Comparison of ENCODE assay signal across 8 mouse cellular contexts in the genomic region with DNA sequence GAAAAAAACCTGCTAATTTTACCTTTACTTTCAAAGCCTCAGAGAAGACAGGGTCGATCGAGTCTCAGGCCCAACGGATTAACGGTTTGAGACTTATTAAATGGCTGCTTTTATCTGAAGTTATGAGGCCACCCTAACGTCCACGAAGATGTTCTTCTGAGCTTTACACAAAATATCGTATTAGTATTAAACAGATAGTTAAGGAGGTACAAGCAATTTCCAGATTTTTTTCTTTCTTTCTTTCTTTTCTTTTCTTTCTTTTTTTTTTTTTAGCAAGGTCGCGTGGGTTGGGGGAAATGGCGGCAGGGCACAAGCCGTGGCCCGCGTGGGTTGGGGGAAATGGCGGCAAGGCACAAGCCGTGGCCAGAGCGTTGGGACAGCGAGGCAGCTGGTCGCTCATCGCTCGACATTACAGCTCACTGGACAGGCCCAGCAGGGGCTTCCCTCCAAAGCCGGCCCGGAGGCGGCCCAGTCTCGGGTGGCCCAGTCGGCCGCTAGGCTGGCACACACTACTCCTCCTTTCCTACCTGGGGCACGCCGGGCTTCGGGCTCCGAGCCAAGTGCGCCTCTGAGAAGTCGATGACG. TPM values are rescaled to one million over a fixed set of nuclear protein-coding genes. Genes with fewer than 3 reads are reported as not detected.
A peak's percentile ranks its signal among the peaks of the same experiment; 100 is the strongest.
DNase-seq lines count a peak whose midpoint lies in the region; ATAC-seq lines count a peak whose summit lies in the region.
"Had no signal": no experiment of that assay in that cellular context is flagged by ENCODE, and none has a peak within 500 bp of the region (broad histone marks: within the 10 kb centered on the region; RNA-seq: fewer than 3 reads in every experiment).

No protein-coding gene starts in this region.

- peak; percentile 62 for DNase-seq in retina, embryonic 14.5 days (ENCODE audit: low spot score)
- DNase-seq in retina, postnatal 1 day: no peak
- no peak for DNase-seq in spleen, postnatal 10 days (ENCODE audit: low spot score in 2 of 2)
- DNase-seq in right cerebral cortex, postnatal 4 days: no peak

- H3K9me3 ChIP-seq in embryonic facial prominence, embryonic 13.5 days: no peaks in the 10 kb centered on the region
- H3K9me3 ChIP-seq in intestine, embryonic 16.5 days (ENCODE audit: control insufficient read depth, low read length): no peaks in the 10 kb centered on the region
- H3K9me3 ChIP-seq in neural tube, embryonic 13.5 days: no peaks in the 10 kb centered on the region

- ATAC-seq in embryonic facial prominence, embryonic 13.5 days (ENCODE audit: insufficient number of reproducible peaks, insufficient read depth, low FRiP score, low TSS enrichment, low read depth): peak; percentile 73
- peak; percentile 84 for ATAC-seq in intestine, embryonic 16.5 days
- peak; percentile 91 for ATAC-seq in neural tube, embryonic 13.5 days (ENCODE audit: low read depth)

- H3K36me3 ChIP-seq in embryonic facial prominence, embryonic 13.5 days: peaks cover 47% of the 10 kb centered on the region
- peaks cover 11% of the 10 kb centered on the region for H3K36me3 ChIP-seq in intestine, embryonic 16.5 days (ENCODE audit: control insufficient read depth, insufficient read depth, low read length)
- H3K36me3 ChIP-seq in neural tube, embryonic 13.5 days: peaks cover 50% of the 10 kb centered on the region

- WGBS in embryonic facial prominence, embryonic 13.5 days: under 1% methylated on average over 33 of the region's 33 CpGs
- under 1% methylated on average over 33 of the region's 33 CpGs for WGBS in intestine, embryonic 16.5 days
- WGBS in neural tube, embryonic 13.5 days: 0% methylated on average over 32 of the region's 33 CpGs

- no peaks in the 10 kb centered on the region for H3K27me3 ChIP-seq in embryonic facial prominence, embryonic 13.5 days
- no peaks in the 10 kb centered on the region for H3K27me3 ChIP-seq in intestine, embryonic 16.5 days (replicated peaks; ENCODE audit: control insufficient read depth, insufficient read depth, low read length)
- H3K27me3 ChIP-seq in neural tube, embryonic 13.5 days: no peaks in the 10 kb centered on the region

- peak overlapping the region; percentile 98 for H3K9ac ChIP-seq in embryonic facial prominence, embryonic 13.5 days
- peak overlapping the region; percentile 99 for H3K9ac ChIP-seq in intestine, embryonic 16.5 days (ENCODE audit: low read depth, low read length)
- peak overlapping the region; percentile 85 for H3K9ac ChIP-seq in neural tube, embryonic 13.5 days

- peak overlapping the region; percentile 97 for H3K4me3 ChIP-seq in embryonic facial prominence, embryonic 13.5 days
- H3K4me3 ChIP-seq in intestine, embryonic 16.5 days (ENCODE audit: low read length): peak overlapping the region; percentile 99
- peak overlapping the region; percentile 74 for H3K4me3 ChIP-seq in neural tube, embryonic 13.5 days

- peaks cover 16% of the 10 kb centered on the region for H3K4me1 ChIP-seq in embryonic facial prominence, embryonic 13.5 days
- peaks cover 11% of the 10 kb centered on the region for H3K4me1 ChIP-seq in intestine, embryonic 16.5 days (ENCODE audit: control insufficient read depth, insufficient read depth, low read length)
- peaks cover 28% of the 10 kb centered on the region for H3K4me1 ChIP-seq in neural tube, embryonic 13.5 days (replicated peaks)

- H3K4me2 ChIP-seq in embryonic facial prominence, embryonic 13.5 days: peak overlapping the region; percentile 82
- peak overlapping the region; percentile 72 for H3K4me2 ChIP-seq in intestine, embryonic 16.5 days (ENCODE audit: low read depth, low read length)
- H3K4me2 ChIP-seq in neural tube, embryonic 13.5 days: peak overlapping the region; percentile 76

- peak overlapping the region; percentile 87 for H3K27ac ChIP-seq in embryonic facial prominence, embryonic 13.5 days
- peak overlapping the region; percentile 83 for H3K27ac ChIP-seq in intestine, embryonic 16.5 days (ENCODE audit: low read length)
- peak overlapping the region; percentile 85 for H3K27ac ChIP-seq in neural tube, embryonic 13.5 days (replicated peaks)

RNA-seq across cellular contexts. Expression of gene Slirp, which starts 0.5 kb away (rescaled TPM):
- 336 and 343 TPM in 2 replicates for polyA plus RNA-seq in embryonic facial prominence, embryonic 13.5 days (2015; fragmentation: Nextera tagmentation; extraction: Ambion mirVana)
- polyA plus RNA-seq in intestine, embryonic 16.5 days (2015; fragmentation: Nextera tagmentation; extraction: Ambion mirVana): 258 and 261 TPM in 2 replicates
- polyA plus RNA-seq in neural tube, embryonic 13.5 days (2015; fragmentation: Nextera tagmentation; extraction: Ambion mirVana): 293 and 311 TPM in 2 replicates

RNA-seq across cellular contexts. Expression of gene Alkbh1, which starts 0.6 kb away (rescaled TPM):
- 65.9 and 76.1 TPM in 2 replicates for polyA plus RNA-seq in embryonic facial prominence, embryonic 13.5 days (2015; fragmentation: Nextera tagmentation; extraction: Ambion mirVana)
- 43.9 and 52.0 TPM in 2 replicates for polyA plus RNA-seq in intestine, embryonic 16.5 days (2015; fragmentation: Nextera tagmentation; extraction: Ambion mirVana)
- 41.7 and 43.9 TPM in 2 replicates for polyA plus RNA-seq in neural tube, embryonic 13.5 days (2015; fragmentation: Nextera tagmentation; extraction: Ambion mirVana)

RNA-seq across cellular contexts. Expression of gene Snw1, which starts 28.9 kb away (rescaled TPM):
- polyA plus RNA-seq in embryonic facial prominence, embryonic 13.5 days (2015; fragmentation: Nextera tagmentation; extraction: Ambion mirVana): 139 and 148 TPM in 2 replicates
- polyA plus RNA-seq in intestine, embryonic 16.5 days (2015; fragmentation: Nextera tagmentation; extraction: Ambion mirVana): 100.0 and 107 TPM in 2 replicates
- polyA plus RNA-seq in neural tube, embryonic 13.5 days (2015; fragmentation: Nextera tagmentation; extraction: Ambion mirVana): 122 and 124 TPM in 2 replicates

RNA-seq across cellular contexts. Expression of gene Gm5788, which starts 51.3 kb away (rescaled TPM):
- polyA plus RNA-seq in embryonic facial prominence, embryonic 13.5 days (2015; fragmentation: Nextera tagmentation; extraction: Ambion mirVana): not detected in 2 replicates
- not detected in 2 replicates for polyA plus RNA-seq in intestine, embryonic 16.5 days (2015; fragmentation: Nextera tagmentation; extraction: Ambion mirVana)
- polyA plus RNA-seq in neural tube, embryonic 13.5 days (2015; fragmentation: Nextera tagmentation; extraction: Ambion mirVana): not detected in 2 replicates
- polyA plus RNA-seq: large intestine, adult 2 months had no signal

RNA-seq across cellular contexts. Expression of gene Sptlc2, which starts 55.1 kb away (rescaled TPM):
- polyA plus RNA-seq in embryonic facial prominence, embryonic 13.5 days (2015; fragmentation: Nextera tagmentation; extraction: Ambion mirVana): 70.5 and 76.3 TPM in 2 replicates
- 126 and 133 TPM in 2 replicates for polyA plus RNA-seq in intestine, embryonic 16.5 days (2015; fragmentation: Nextera tagmentation; extraction: Ambion mirVana)
- polyA plus RNA-seq in neural tube, embryonic 13.5 days (2015; fragmentation: Nextera tagmentation; extraction: Ambion mirVana): 63.9 and 65.1 TPM in 2 replicates
